Mouse (Mus musculus) urinary bladder, adult 18-20 months (tissue): ENCODE results near the gene Fam196b.

Experiments
- DNase-seq, 2 experiments: peaks; one replicate each; pipeline ENCODE4 v3.0.0; 2022; ENCODE audit warnings: low spot score in 2 of 2, mixed read lengths in 2 of 2

Fam196b gene

DNA sequence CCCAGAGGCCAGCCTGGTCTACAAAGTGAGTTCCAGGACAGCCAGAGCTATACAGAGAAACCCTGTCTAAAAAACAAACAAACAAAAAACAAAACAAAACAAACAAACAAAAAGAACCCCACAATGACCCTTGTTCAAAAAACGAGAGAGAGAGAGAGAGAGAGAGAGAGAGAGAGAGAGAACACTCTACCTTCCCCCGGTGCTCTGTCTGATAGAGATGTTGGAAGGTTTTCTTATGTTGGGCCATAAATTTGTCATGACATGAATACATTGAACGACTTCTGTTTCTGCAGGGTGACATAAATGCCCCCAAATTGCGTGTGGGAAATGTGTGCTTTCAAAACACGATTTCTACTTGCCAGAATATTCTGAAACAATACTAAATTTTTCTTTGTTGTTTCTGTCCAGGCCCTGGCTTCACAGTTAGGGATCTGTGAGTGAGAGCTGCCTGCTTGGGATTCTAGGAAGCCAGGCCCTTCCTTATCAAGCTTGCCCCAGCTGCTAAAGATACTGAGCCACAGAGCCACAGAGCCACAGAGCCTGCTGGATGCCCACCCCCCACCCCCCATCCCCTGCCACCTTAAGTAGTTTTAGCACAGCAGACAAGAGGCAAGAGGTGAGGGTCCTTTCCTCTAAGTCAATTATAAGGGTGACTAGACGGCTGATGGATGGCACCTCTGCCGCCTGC lies 17.9 kb downstream of the Fam196b start:
- DNase-seq, result no peak

DNA sequence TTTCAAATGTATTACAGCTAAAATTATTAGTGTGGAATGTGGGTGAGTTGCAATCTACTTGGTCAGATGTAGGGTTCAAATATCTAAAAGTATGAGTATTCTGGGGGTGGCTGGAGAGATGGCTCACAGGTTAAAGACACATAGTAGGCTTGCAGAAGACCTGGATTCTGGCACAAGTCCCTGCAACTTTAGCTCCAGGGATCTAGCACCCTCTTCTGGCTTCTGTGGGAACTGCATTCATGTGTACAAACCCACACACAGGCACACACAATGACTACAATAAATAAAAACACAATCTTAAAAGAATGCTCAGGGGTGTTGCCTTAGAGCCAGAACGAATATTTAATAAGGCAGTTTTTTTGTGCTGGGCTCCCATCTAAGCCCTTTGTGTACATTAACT lies 23.3 kb downstream of the Fam196b start:
- no peak for DNase-seq

DNA sequence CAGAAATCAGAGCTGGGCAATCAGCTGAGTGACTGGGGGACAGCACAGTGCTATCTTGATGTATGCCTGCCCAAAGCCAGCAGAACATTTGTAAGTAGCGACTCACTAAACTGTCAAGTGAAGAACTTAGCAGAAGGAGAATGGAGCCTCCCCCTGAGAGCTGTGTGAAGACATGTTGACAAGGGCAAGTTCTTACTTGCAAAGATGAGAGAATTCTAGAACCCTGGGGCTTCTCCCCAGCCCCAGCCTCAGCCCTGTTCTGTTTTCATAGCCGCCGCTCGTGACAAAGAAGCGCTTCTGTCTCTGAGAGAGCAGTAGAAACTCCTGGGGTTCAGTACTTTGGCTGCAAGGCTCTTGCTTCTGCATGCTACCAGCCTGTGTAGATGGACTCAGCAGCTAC lies 25.1 kb downstream of the Fam196b start:
- no peak for DNase-seq

DNA sequence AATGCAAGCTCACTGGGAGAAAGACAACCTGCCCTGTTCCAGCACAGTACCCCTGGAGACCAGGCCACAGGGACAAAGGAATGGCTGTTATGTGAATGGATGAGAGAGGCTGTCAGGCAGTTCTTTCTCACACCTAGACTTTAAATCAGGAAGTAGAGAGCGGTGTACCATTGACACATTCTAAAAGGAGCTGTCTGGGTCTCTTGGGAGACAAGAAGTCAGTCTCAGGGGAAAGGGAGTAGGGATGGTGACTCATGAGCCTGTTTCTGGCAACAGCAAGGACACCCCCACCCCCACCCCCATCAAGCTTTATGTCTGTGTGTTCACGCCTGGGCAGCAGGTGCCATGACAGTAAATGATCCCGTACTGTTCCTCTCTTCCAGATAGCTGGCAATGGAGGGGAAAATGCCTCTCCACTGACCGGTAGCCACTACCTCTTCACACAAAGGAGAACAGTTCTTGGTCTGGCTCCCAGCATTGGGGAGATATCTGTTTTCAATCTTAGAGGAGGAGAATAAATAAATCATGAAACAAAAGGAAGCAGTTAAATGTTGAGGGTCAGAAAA lies 29.2 kb downstream of the Fam196b start:
- no peak for DNase-seq

- no peak for DNase-seq
These were observed 29.7 kb downstream of the Fam196b start for GRCm38 (mm10) chr11:34344310-34344709.

- peak in 1 of 2 experiments; percentile 2 for DNase-seq
These were observed 33.8 kb downstream of the Fam196b start for GRCm38 (mm10) chr11:34348287-34348918.

- DNase-seq, result no peak
These were observed 34.9 kb downstream of the Fam196b start for GRCm38 (mm10) chr11:34349453-34350056.

- DNase-seq, result peak in 1 of 2 experiments; percentile 1
These were observed 40.8 kb downstream of the Fam196b start for GRCm38 (mm10) chr11:34355406-34355805.

GRCm38 (mm10) chr11:34356109-34356508 lies 41.5 kb downstream of the Fam196b start:
- no peak for DNase-seq

GRCm38 (mm10) chr11:34372224-34372623 lies 57.6 kb downstream of the Fam196b start:
- DNase-seq, result no peak

DNA sequence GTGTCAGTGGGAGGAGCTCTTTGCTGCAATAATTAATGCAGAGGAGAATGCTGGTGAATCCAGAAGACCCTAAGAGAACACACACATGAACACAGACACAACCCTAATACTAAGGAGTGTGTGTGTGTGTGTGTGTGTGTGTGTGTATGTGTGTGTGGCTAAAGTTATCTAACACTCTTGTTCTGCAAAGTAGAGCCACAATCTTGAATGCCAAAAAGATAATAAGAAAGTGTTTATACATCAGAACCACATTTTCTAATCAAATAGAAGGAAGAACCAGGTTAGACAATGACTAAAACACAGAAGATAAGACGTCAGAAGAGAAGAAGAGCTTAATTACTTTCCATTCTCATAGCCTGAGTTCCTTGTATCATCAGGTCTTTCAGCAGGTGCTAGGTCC lies 60.9 kb downstream of the Fam196b start:
- no peak for DNase-seq

GRCm38 (mm10) chr11:34377649-34378048 lies 63.0 kb downstream of the Fam196b start:
- DNase-seq, result no peak

- no peak for DNase-seq
These were observed 68.9 kb downstream of the Fam196b start for GRCm38 (mm10) chr11:34383501-34383900.

DNA sequence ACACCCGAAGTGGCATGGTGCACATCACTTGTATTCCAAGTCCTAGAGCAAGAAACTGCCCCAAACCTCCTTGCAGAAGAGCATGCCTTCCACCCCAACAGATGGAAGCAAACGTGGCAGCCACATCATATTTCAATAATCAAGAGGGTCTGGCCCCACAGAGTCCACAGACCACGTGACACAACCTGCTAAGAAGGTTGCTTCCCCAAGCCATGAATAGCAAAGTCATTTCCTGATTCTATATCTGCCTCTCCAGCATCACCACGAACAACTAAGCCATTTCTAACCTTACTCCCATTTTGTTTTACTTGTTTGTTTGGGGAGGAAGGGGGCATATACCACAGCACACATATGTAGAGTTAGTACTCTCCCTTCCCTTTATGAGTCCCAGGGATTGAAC lies 69.6 kb downstream of the Fam196b start:
- DNase-seq, result no peak

- no peak for DNase-seq
These were observed 70.5 kb downstream of the Fam196b start for GRCm38 (mm10) chr11:34385001-34385688.

GRCm38 (mm10) chr11:34389261-34390116 lies 74.9 kb downstream of the Fam196b start:
- DNase-seq, result no peak

- no peak for DNase-seq
These were observed 77.5 kb downstream of the Fam196b start for GRCm38 (mm10) chr11:34392105-34392504.

DNA sequence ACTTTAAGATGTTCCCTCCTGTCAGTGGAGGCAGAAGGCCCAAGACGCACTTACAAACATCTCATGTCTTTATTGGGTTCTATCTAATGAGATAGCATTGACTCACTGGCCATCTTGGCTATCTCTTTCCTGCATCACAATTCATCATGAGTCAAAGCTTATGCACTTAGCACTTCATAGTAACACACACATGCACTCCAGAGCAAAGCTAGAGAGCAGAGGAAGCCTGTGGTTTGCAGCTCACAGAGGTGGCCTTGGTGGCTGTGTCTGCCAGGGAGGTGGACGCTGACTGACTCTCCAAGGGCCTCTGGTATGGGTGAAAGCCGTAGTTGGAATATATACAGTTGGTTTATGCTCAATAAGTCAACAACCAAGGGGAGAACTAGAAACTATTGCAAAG lies 81.2 kb downstream of the Fam196b start:
- no peak for DNase-seq

- no peak for DNase-seq
These were observed 83.0 kb downstream of the Fam196b start for GRCm38 (mm10) chr11:34397661-34398060.

DNA sequence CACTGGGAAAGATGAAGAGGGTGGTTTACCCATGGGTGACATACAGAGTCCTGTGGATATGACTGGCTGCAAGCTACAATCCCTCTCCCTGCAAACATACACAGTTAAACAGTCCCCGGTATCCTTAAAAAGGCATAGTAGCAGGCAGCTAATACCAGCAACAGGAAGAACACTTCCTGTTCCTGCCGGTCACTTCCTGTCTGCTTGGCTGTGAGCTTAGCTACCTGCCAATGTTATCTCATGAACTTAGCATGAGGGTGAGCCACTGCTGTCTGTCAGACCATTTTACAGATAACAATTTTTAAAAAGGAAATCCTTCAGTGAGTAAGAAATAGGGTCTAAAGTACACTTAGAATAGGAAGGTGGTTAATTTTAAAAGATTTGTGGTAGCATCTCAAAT lies 83.9 kb downstream of the Fam196b start:
- DNase-seq, result no peak

DNA sequence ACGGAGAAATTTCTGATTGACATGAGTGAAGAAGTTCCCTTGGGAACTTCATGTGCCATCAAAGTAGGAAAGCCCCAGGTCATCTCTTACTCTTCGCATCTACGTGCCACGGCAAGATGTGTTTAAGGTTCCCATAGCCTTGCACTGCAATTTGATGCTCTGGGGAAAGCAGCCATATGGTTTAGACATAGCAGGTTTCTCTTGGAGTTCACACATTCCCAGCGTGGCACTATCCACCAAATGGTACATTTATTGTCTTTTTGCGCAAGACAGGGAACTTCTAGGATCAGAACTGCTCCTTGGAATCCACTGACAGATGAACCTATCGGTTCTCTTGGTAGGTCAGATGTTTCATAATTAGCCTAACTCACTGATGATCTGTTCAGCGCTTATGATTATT lies 86.7 kb downstream of the Fam196b start:
- no peak for DNase-seq
